Mouse (Mus musculus) MEL (cell line): Measurements from ENCODE around the gene Nckap5l.

Experiments
- CTCF ChIP-seq, 3 experiments: IDR thresholded peaks in 2 of 3; conservative IDR thresholded peaks in 1 of 3; 2 replicates each; pipeline ENCODE4 v1.5.1; 2011 to 2012; ENCODE audit warnings: low read length in 3 of 3, low read depth in 2 of 3, mild to moderate bottlenecking in 2 of 3, improper control_type of control experiment in 1 of 3, inconsistent platforms in 1 of 3, mixed read lengths in 1 of 3, moderate library complexity in 1 of 3; ENCODE audit not compliant: control insufficient read depth in 1 of 3, insufficient read depth in 1 of 3, poor library complexity in 1 of 3, severe bottlenecking in 1 of 3
- MAX ChIP-seq: IDR thresholded peaks from 2 replicates; pipeline ENCODE4 v1.6.1; 2011; ENCODE audit warnings: low read length, improper control_type of control experiment

DNA sequence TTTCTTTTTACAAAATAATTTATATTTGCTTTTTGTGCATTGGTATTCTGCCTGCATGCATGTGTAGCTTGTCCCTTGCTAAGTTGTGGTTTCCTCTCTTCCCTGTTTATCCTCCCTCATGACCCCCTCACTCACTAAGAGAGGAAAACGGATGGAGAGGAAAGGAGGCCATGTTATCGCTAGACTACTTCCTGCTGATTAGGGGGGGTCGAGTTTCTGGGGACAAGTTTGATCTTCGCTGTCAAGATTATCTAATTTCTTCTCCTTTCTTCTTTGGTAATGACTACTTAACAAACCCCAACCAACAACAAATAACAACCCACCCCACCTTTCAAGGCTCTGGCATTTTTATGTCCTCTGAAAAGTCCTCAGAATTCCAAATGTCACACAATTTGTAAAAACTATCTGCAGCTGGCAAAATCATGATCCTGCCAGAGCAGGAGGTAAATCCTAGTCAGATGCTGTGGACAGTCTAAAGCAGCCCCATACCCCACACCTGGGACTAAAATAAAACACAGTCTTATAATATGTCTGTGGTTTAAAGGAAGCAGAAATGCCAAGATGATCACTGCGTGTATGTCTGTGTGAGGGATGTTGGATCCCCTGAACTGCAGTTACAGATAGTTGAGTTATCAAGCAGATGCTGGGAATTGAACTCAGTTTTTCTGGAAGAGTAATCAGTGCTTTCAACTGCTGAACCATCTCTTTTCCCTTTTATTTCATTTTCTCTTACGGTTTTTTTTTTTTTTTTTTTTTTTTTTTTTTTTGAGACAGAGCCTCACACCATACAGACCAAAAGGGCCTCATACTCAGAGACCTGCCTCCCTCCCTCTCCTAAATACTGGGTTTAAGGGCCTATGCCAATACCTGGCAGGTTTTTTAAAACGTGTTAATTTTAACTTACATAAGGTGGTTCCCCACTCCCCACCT lies 66.8 kb downstream of the Nckap5l start:
- no peak for TF ChIP-seq CTCF (IDR thresholded peaks at IDR 0.05 in 2 of 3, conservative IDR thresholded peaks at IDR 0.05 in 1 of 3; ENCODE audit: control insufficient read depth in 1 of 3, insufficient read depth in 1 of 3, low read depth in 2 of 3, low read length in 3 of 3, poor library complexity in 1 of 3, severe bottlenecking in 1 of 3)
- TF ChIP-seq MAX: no peak
